Mouse (Mus musculus): ENCODE results near the gene Cfdp1. TPM values are rescaled to one million over a fixed set of nuclear protein-coding genes. Genes with fewer than 3 reads are reported as not detected.
A peak's percentile ranks its signal among the peaks of the same experiment; 100 is the strongest.

The Cfdp1 gene
- polyA plus RNA-seq, 1 experiment, result 88.3 TPM

- H3K27ac ChIP-seq (ENCODE audit: insufficient read depth, low read depth, low read length), result no peak overlapping the region
- H3K4me1 ChIP-seq (ENCODE audit: control insufficient read depth, insufficient read depth, low read length), result peaks cover 5% of the 10 kb centered on the region; the same call in 1 of the 2 replicates
- no peak for TF ChIP-seq CTCF (IDR thresholded peaks at IDR 0.05; ENCODE audit: low read depth, low read length)
- 0 out of 2 replicates have a peak overlapping the region, but pooled peaks have one; percentile 9 for H3K4me3 ChIP-seq (ENCODE audit: insufficient read depth, low read length)
Measured at GRCm38 (mm10) chr8:111745591-111746418, 108.3 kb downstream of the Cfdp1 start.

GRCm38 (mm10) chr8:111745086-111745485 is 109.0 kb downstream of the Cfdp1 start:
- Histone ChIP-seq H3K27ac (ENCODE audit: insufficient read depth, low read depth, low read length) (no peak overlapping the region), H3K4me1 (ENCODE audit: control insufficient read depth, insufficient read depth, low read length) (peaks cover 5% of the 10 kb centered on the region; the same call in 1 of the 2 replicates), H3K4me3 (ENCODE audit: insufficient read depth, low read length) (no peak overlapping the region)
- TF ChIP-seq POLR2A (IDR thresholded peaks at IDR 0.05; ENCODE audit: borderline replicate concordance, low read depth, low read length) (no peak), CTCF (IDR thresholded peaks at IDR 0.05; ENCODE audit: low read depth, low read length) (no peak)

- Histone ChIP-seq H3K4me1 (ENCODE audit: control insufficient read depth, insufficient read depth, low read length) (peaks cover 5% of the 10 kb centered on the region; the same call in 1 of the 2 replicates), H3K4me3 (ENCODE audit: insufficient read depth, low read length) (peak within 1 kb of the TSS; percentile 19), H3K27ac (ENCODE audit: insufficient read depth, low read depth, low read length) (no peak within 1 kb of the TSS)
- TF ChIP-seq POLR2A (IDR thresholded peaks at IDR 0.05; ENCODE audit: borderline replicate concordance, low read depth, low read length), result no peak
- TF ChIP-seq CTCF (IDR thresholded peaks at IDR 0.05; ENCODE audit: low read depth, low read length), result no peak
Measured at GRCm38 (mm10) chr8:111743792-111744696, 110.0 kb downstream of the Cfdp1 start, which contains the start of gene Bcar1. Gene Bcar1 (minus strand): TSS chr8:111743809.

GRCm38 (mm10) chr8:111743101-111743791 is 110.8 kb downstream of the Cfdp1 start:
- H3K27ac ChIP-seq (ENCODE audit: insufficient read depth, low read depth, low read length), result no peak overlapping the region
- peaks cover 5% of the 10 kb centered on the region; the same call in 1 of the 2 replicates for H3K4me1 ChIP-seq (ENCODE audit: control insufficient read depth, insufficient read depth, low read length)
- no peak for TF ChIP-seq POLR2A (IDR thresholded peaks at IDR 0.05; ENCODE audit: borderline replicate concordance, low read depth, low read length)
- TF ChIP-seq CTCF (IDR thresholded peaks at IDR 0.05; ENCODE audit: low read depth, low read length), result no peak
- no peak overlapping the region; the same call in 1 of the 2 replicates for H3K4me3 ChIP-seq (ENCODE audit: insufficient read depth, low read length)

- Histone ChIP-seq H3K4me1 (ENCODE audit: control insufficient read depth, insufficient read depth, low read length) (peaks cover 5% of the 10 kb centered on the region; the same call in 1 of the 2 replicates), H3K27ac (ENCODE audit: insufficient read depth, low read depth, low read length) (no peak overlapping the region), H3K4me3 (ENCODE audit: insufficient read depth, low read length) (no peak overlapping the region)
- TF ChIP-seq POLR2A (IDR thresholded peaks at IDR 0.05; ENCODE audit: borderline replicate concordance, low read depth, low read length), result no peak
- no peak for TF ChIP-seq CTCF (IDR thresholded peaks at IDR 0.05; ENCODE audit: low read depth, low read length)
Measured at GRCm38 (mm10) chr8:111742261-111743037, 111.6 kb downstream of the Cfdp1 start.

- Histone ChIP-seq H3K4me3 (ENCODE audit: insufficient read depth, low read length) (no peak overlapping the region), H3K27ac (ENCODE audit: insufficient read depth, low read depth, low read length) (no peak overlapping the region), H3K4me1 (ENCODE audit: control insufficient read depth, insufficient read depth, low read length) (peaks cover 5% of the 10 kb centered on the region; the same call in 1 of the 2 replicates)
- TF ChIP-seq POLR2A (IDR thresholded peaks at IDR 0.05; ENCODE audit: borderline replicate concordance, low read depth, low read length) (no peak), CTCF (IDR thresholded peaks at IDR 0.05; ENCODE audit: low read depth, low read length) (no peak)
Measured at GRCm38 (mm10) chr8:111741556-111741955, 112.5 kb downstream of the Cfdp1 start.

GRCm38 (mm10) chr8:111740994-111741393 is 113.1 kb downstream of the Cfdp1 start:
- Histone ChIP-seq H3K4me1 (ENCODE audit: control insufficient read depth, insufficient read depth, low read length) (peaks cover 5% of the 10 kb centered on the region; the same call in 1 of the 2 replicates), H3K4me3 (ENCODE audit: insufficient read depth, low read length) (no peak overlapping the region), H3K27ac (ENCODE audit: insufficient read depth, low read depth, low read length) (no peak overlapping the region)
- TF ChIP-seq POLR2A (IDR thresholded peaks at IDR 0.05; ENCODE audit: borderline replicate concordance, low read depth, low read length) (no peak), CTCF (IDR thresholded peaks at IDR 0.05; ENCODE audit: low read depth, low read length) (no peak)

GRCm38 (mm10) chr8:111740301-111740711 is 113.8 kb downstream of the Cfdp1 start:
- H3K4me1 ChIP-seq (ENCODE audit: control insufficient read depth, insufficient read depth, low read length), result peaks cover under 1% of the 10 kb centered on the region; the same call in 1 of the 2 replicates
- H3K27ac ChIP-seq (ENCODE audit: insufficient read depth, low read depth, low read length), result no peak overlapping the region
- TF ChIP-seq CTCF (IDR thresholded peaks at IDR 0.05; ENCODE audit: low read depth, low read length) (no peak), POLR2A (IDR thresholded peaks at IDR 0.05; ENCODE audit: borderline replicate concordance, low read depth, low read length) (no peak)
- H3K4me3 ChIP-seq (ENCODE audit: insufficient read depth, low read length), result no peak overlapping the region

Measured in bone marrow macrophage, adult 2 months (primary cell).